In genomic region chr1:69684280-69685040, GRCm38 (mm10) we compare ENCODE assay signal across 8 mouse cellular contexts. TPM values are rescaled to one million over a fixed set of nuclear protein-coding genes. Genes with fewer than 3 reads are reported as not detected.
DNase-seq lines count a peak whose midpoint lies in the region; ATAC-seq lines count a peak whose summit lies in the region.

No protein-coding gene starts in this region.

- ATAC-seq in kidney, embryonic 16.5 days (ENCODE audit: low FRiP score, low TSS enrichment), result no peak
- ATAC-seq in embryonic facial prominence, embryonic 12.5 days (ENCODE audit: insufficient number of reproducible peaks, insufficient read depth, low FRiP score, low TSS enrichment), result no peak
- no peak for ATAC-seq in intestine, embryonic 15.5 days
- ATAC-seq in neural tube, embryonic 12.5 days (ENCODE audit: low FRiP score, low read depth), result no peak

- no peaks in the 10 kb centered on the region for H3K36me3 ChIP-seq in kidney, embryonic 16.5 days (ENCODE audit: insufficient read depth, low read length)
- H3K36me3 ChIP-seq in embryonic facial prominence, embryonic 12.5 days, result no peaks in the 10 kb centered on the region
- no peaks in the 10 kb centered on the region for H3K36me3 ChIP-seq in intestine, embryonic 15.5 days
- H3K36me3 ChIP-seq in neural tube, embryonic 12.5 days, result no peaks in the 10 kb centered on the region

- WGBS in kidney, embryonic 16.5 days, result 25% methylated on average over 13 of the region's 13 CpGs
- 26% methylated on average over 13 of the region's 13 CpGs for WGBS in embryonic facial prominence, embryonic 12.5 days
- 30% methylated on average over 13 of the region's 13 CpGs for WGBS in intestine, embryonic 15.5 days
- 34% methylated on average over 13 of the region's 13 CpGs for WGBS in neural tube, embryonic 12.5 days

- peaks cover 5% of the 10 kb centered on the region for H3K4me1 ChIP-seq in kidney, embryonic 16.5 days (ENCODE audit: insufficient read depth, low read length)
- peaks cover 5% of the 10 kb centered on the region; the same call in 1 of the 2 replicates for H3K4me1 ChIP-seq in embryonic facial prominence, embryonic 12.5 days
- H3K4me1 ChIP-seq in intestine, embryonic 15.5 days (replicated peaks), result no peaks in the 10 kb centered on the region
- H3K4me1 ChIP-seq in neural tube, embryonic 12.5 days, result 0 out of 2 replicates have a peak, but pooled peaks cover 3% of the 10 kb centered on the region

- 0 out of 2 replicates have a peak overlapping the region, but pooled peaks have one; percentile 29 for H3K9ac ChIP-seq in kidney, embryonic 16.5 days (replicated peaks; ENCODE audit: low read length)
- no peak overlapping the region for H3K9ac ChIP-seq in embryonic facial prominence, embryonic 12.5 days
- H3K9ac ChIP-seq in intestine, embryonic 15.5 days, result no peak overlapping the region
- no peak overlapping the region for H3K9ac ChIP-seq in neural tube, embryonic 12.5 days

- no peak overlapping the region for H3K27ac ChIP-seq in kidney, embryonic 16.5 days (ENCODE audit: low read length)
- H3K27ac ChIP-seq in embryonic facial prominence, embryonic 12.5 days, result no peak overlapping the region
- H3K27ac ChIP-seq in intestine, embryonic 15.5 days, result no peak overlapping the region
- H3K27ac ChIP-seq in neural tube, embryonic 12.5 days, result no peak overlapping the region

- H3K27me3 ChIP-seq in kidney, embryonic 16.5 days (ENCODE audit: insufficient read depth, low read length), result no peaks in the 10 kb centered on the region
- no peaks in the 10 kb centered on the region for H3K27me3 ChIP-seq in embryonic facial prominence, embryonic 12.5 days
- no peaks in the 10 kb centered on the region for H3K27me3 ChIP-seq in intestine, embryonic 15.5 days (replicated peaks)
- no peaks in the 10 kb centered on the region for H3K27me3 ChIP-seq in neural tube, embryonic 12.5 days (replicated peaks)

- H3K9me3 ChIP-seq in kidney, embryonic 16.5 days (ENCODE audit: low read length), result no peaks in the 10 kb centered on the region
- H3K9me3 ChIP-seq in embryonic facial prominence, embryonic 12.5 days, result no peaks in the 10 kb centered on the region
- no peaks in the 10 kb centered on the region for H3K9me3 ChIP-seq in intestine, embryonic 15.5 days
- no peaks in the 10 kb centered on the region for H3K9me3 ChIP-seq in neural tube, embryonic 12.5 days

- peak overlapping the region; percentile 69 for H3K4me3 ChIP-seq in kidney, embryonic 16.5 days (ENCODE audit: low read length)
- peak overlapping the region; percentile 67 for H3K4me3 ChIP-seq in embryonic facial prominence, embryonic 12.5 days
- H3K4me3 ChIP-seq in intestine, embryonic 15.5 days (replicated peaks), result peak overlapping the region; percentile 71; the same call in 1 of the 2 replicates
- H3K4me3 ChIP-seq in neural tube, embryonic 12.5 days, result no peak overlapping the region

- no peak for DNase-seq in kidney, postnatal 36 days
- no peak for DNase-seq in adrenal gland, postnatal 36 days
- no peak for DNase-seq in frontal cortex, postnatal 36 days (ENCODE audit: low spot score in 2 of 2)
- DNase-seq in layer of hippocampus, postnatal 10 days (ENCODE audit: low spot score in 2 of 2), result no peak

- H3K4me2 ChIP-seq in kidney, embryonic 16.5 days (replicated peaks; ENCODE audit: low read depth, low read length), result peak overlapping the region; percentile 77
- H3K4me2 ChIP-seq in embryonic facial prominence, embryonic 12.5 days (replicated peaks), result peak overlapping the region; percentile 72
- H3K4me2 ChIP-seq in intestine, embryonic 15.5 days (replicated peaks), result peak overlapping the region; percentile 74
- H3K4me2 ChIP-seq in neural tube, embryonic 12.5 days (replicated peaks), result peak overlapping the region; percentile 73

RNA-seq across cellular contexts. Expression of gene Ikzf2, which starts 2.6 kb away (rescaled TPM):
- 3.5 and 6.1 TPM in 2 replicates for polyA plus RNA-seq in kidney, embryonic 16.5 days (2015; fragmentation: Nextera tagmentation; extraction: Ambion mirVana)
- polyA plus RNA-seq in embryonic facial prominence, embryonic 12.5 days (2016; fragmentation: Nextera tagmentation; extraction: Ambion mirVana), result 7.4 and 8.5 TPM in 2 replicates
- polyA plus RNA-seq in intestine, embryonic 15.5 days (2015; fragmentation: Nextera tagmentation; extraction: Ambion mirVana), result 2.2 and 2.5 TPM in 2 replicates
- 3.8 and 3.9 TPM in 2 replicates for polyA plus RNA-seq in neural tube, embryonic 12.5 days (2016; fragmentation: Nextera tagmentation; extraction: Ambion mirVana)
- 10 to 100 TPM in 1 of 2 experiments, 1 to 10 TPM in 1; 8.9 to 10.5 TPM for total RNA-seq in adrenal gland, postnatal 36 days (2021)
- 1 to 10 TPM; 6.4 to 6.6 TPM for total RNA-seq in layer of hippocampus, postnatal 10 days (2021)
